Mouse (Mus musculus) limb, embryonic 15.5 days (tissue): ENCODE data around the gene Arhgap4. TPM values are rescaled to one million over a fixed set of nuclear protein-coding genes. Genes with fewer than 3 reads are reported as not detected.

Experiments
- ATAC-seq: fragments of 200-750 bp; cut with Nextera tagmentation; 2 replicates; pipeline ENCODE4 v1.8.0; 2017; ENCODE audit warnings: low read depth, moderate TSS enrichment; ENCODE audit not compliant: insufficient number of reproducible peaks, low FRiP score, low TSS enrichment
- H3K27ac ChIP-seq: fragments of 300-500 bp; sonication (generic); 2 replicates; pipeline ENCODE4 v1.5.1; 2015; ENCODE audit warnings: moderate library complexity, mild to moderate bottlenecking, inconsistent platforms
- H3K27me3 ChIP-seq: fragments of 300-500 bp; sonication (generic); 2 replicates; pipeline ENCODE4 v1.6.1; 2015; ENCODE audit warnings: inconsistent platforms
- H3K36me3 ChIP-seq: fragments of 300-500 bp; sonication (generic); 2 replicates; pipeline ENCODE4 v1.6.1; 2015; ENCODE audit warnings: inconsistent platforms
- H3K4me1 ChIP-seq: fragments of 300-500 bp; sonication (generic); 2 replicates; pipeline ENCODE4 v1.6.1; 2015; ENCODE audit warnings: inconsistent platforms
- H3K4me2 ChIP-seq: fragments of 300-500 bp; sonication (generic); 2 replicates; pipeline ENCODE4 v1.6.1; 2015; ENCODE audit warnings: mild to moderate bottlenecking, inconsistent platforms
- H3K4me3 ChIP-seq: fragments of 300-500 bp; sonication (generic); 2 replicates; pipeline ENCODE4 v1.5.1; 2015; ENCODE audit warnings: mild to moderate bottlenecking, inconsistent platforms
- H3K9ac ChIP-seq: fragments of 300-500 bp; sonication (generic); 2 replicates; pipeline ENCODE4 v1.6.1; 2015; ENCODE audit warnings: inconsistent platforms
- H3K9me3 ChIP-seq: fragments of 300-500 bp; sonication (generic); 2 replicates; pipeline ENCODE4 v1.6.1; 2016; ENCODE audit warnings: inconsistent platforms
- WGBS: fragments of 180-500 bp; shearing (Covaris S2); methylation state at CpG from one replicate; pipeline ENCODE4 v1.1.7; 2015; 5-methylcytosine and 5-hydroxymethylcytosine counted together
- polyA plus RNA-seq: library from polyadenylated mRNA; unstranded; fragments of >200 nt; fragmentation: Nextera tagmentation; extraction: Ambion mirVana; gene quantifications from 2 replicates; pipeline ENCODE4 v1.2.1, GENCODE M21; 2015

Gene Arhgap4
- polyA plus RNA-seq, 1 experiment from 2014 or later = 3.6 TPM

DNA sequence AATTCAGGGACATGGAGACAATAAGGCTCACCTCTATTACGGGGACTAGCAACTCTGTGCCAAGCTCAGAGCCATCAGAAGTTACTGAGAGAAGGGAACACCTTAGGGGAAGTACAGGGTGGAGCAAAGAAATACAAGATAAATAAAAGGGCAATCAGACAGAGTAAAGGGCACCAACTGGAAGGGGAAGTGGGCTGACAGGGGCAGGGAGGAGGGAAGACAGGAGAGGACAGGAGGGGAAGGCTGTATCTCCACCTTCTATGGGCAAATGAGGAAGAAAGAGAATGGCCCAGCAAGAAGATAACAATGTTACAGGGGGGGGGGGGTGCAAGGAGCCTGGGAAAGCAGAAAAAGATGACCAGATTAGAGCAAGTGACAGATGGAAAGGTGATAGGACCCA lies 44.7 kb downstream of the Arhgap4 start:
- no peak overlapping the region for H3K4me2 ChIP-seq
- 0 out of 2 replicates have a peak, but pooled peaks cover 6% of the 10 kb centered on the region for H3K4me1 ChIP-seq
- H3K27ac ChIP-seq = no peak overlapping the region
- no peaks in the 10 kb centered on the region for H3K36me3 ChIP-seq
- no peak for ATAC-seq
- 57% methylated on average over 1 of the region's 1 CpGs for WGBS
- H3K9ac ChIP-seq = no peak overlapping the region
- H3K27me3 ChIP-seq = peaks cover 22% of the 10 kb centered on the region
- H3K9me3 ChIP-seq = no peaks in the 10 kb centered on the region
- no peak overlapping the region for H3K4me3 ChIP-seq

DNA sequence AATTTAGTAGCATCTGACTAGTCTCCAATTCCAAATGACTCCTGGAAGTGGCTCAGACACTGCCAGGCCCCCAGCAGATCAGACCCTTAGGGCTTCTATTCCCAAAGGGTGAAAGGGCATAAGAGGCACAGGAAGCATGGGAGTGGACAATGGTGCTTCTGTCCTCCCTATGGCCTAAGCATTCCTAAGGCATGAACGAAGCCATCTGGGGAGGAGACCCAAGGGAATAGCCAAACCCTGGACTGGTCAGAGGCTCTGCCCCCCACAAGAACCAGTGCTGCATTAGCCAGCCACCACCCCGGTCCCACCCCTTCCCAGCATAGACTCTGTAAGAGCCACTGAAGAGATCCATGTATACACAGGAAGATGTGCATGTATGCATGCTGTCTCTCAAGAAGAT lies 45.8 kb downstream of the Arhgap4 start:
- Histone ChIP-seq H3K27ac (no peak overlapping the region), H3K4me1 (0 out of 2 replicates have a peak, but pooled peaks cover 6% of the 10 kb centered on the region), H3K9me3 (no peaks in the 10 kb centered on the region), H3K9ac (no peak overlapping the region), H3K36me3 (no peaks in the 10 kb centered on the region), H3K4me2 (no peak overlapping the region), H3K27me3 (peaks cover 19% of the 10 kb centered on the region), H3K4me3 (no peak overlapping the region)
- WGBS = 73% methylated on average over 2 of the region's 2 CpGs
- ATAC-seq = no peak

DNA sequence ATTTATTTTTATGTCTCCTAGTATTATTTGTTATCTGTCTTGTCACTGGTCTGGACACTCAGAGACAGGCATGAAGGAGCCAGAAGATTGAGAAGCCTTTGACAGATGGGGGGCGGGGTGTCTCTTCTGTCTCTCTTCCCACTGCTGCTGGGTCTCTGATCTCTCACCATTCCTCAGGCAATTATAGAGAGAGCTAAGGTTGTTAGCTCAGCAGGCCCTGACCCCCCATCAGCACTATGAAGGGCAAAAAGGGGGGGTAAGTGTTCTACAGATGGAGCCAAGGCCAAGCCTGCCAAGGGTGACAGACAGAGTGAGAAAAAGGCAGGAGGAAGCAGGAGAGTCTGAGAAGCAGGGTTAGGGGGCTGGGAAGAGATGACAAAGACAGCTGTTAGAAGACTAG lies 49.7 kb downstream of the Arhgap4 start:
- Histone ChIP-seq H3K27ac (no peak overlapping the region), H3K9ac (no peak overlapping the region), H3K9me3 (no peaks in the 10 kb centered on the region), H3K4me3 (no peak overlapping the region), H3K27me3 (no peaks in the 10 kb centered on the region), H3K4me1 (no peaks in the 10 kb centered on the region), H3K4me2 (no peak overlapping the region), H3K36me3 (no peaks in the 10 kb centered on the region)
- 58% methylated on average over 1 of the region's 1 CpGs for WGBS
- ATAC-seq = no peak

DNA sequence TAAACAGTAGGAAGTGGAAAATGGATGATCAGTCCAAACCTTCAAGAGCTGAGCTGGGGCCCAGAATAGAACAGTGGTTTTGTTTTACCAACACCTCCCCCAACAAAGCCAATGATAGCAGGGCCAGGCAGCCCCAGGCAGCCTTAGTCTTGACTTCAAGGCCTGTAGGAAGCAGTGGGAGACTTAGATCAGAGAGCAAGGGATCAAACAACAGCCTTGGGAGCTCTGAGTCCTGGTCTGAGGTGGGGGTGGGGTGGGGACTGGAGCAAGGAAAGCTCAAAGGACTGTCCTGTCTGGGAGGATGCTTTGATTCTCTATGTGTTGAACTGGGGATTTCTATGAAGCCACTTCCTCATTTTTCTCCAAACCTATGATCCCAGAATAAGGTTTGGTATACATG lies 50.2 kb downstream of the Arhgap4 start:
- H3K9ac ChIP-seq = no peak overlapping the region
- H3K9me3 ChIP-seq = no peaks in the 10 kb centered on the region
- ATAC-seq = no peak
- no peak overlapping the region for H3K4me3 ChIP-seq
- H3K36me3 ChIP-seq = no peaks in the 10 kb centered on the region
- H3K4me1 ChIP-seq = no peaks in the 10 kb centered on the region
- no peak overlapping the region for H3K27ac ChIP-seq
- H3K4me2 ChIP-seq = no peak overlapping the region
- H3K27me3 ChIP-seq = no peaks in the 10 kb centered on the region

DNA sequence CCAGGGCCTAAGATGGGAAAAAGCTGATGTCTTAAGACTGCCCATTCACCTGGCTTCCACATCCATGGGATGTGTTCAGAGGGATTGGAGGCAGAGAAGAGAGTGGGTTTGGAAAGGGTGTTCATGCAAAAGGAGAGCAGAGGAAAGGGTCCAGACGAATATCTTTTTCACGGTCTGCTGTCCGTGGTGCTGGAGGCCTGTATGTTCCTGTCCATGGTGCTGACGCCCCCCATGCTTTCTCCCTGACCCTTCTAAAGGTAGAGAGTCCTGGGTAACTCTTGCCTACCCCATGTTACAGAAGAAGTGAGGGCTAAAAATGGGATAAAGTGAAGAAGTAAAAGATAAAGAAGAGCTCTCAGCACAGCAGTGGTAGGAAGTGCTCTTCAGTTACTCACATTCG lies 52.3 kb downstream of the Arhgap4 start:
- WGBS = 13% methylated on average over 5 of the region's 5 CpGs
- H3K4me3 ChIP-seq = no peak overlapping the region
- H3K4me2 ChIP-seq = no peak overlapping the region
- no peak overlapping the region for H3K9ac ChIP-seq
- no peak overlapping the region for H3K27ac ChIP-seq
- H3K4me1 ChIP-seq = no peaks in the 10 kb centered on the region
- H3K36me3 ChIP-seq = no peaks in the 10 kb centered on the region
- no peak for ATAC-seq
- H3K9me3 ChIP-seq = no peaks in the 10 kb centered on the region
- H3K27me3 ChIP-seq = no peaks in the 10 kb centered on the region

DNA sequence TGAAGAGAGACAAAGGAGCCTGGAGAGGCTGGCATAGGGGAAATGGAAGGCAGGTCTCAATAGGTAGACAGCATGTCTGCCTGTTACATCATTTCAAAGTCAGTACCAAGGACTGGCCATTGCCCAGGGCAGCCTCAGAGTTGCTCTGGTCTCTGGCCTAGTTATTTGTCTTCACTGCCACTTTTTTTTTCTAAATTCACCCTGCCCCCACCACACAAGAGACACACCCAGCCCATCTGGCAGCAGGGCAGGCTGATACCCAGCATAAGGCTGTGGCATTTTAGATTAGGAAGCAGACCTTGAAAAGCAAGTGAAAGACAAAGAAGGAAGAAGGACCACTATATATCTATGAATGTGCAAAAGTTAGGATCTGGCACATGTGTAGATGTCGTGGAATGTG lies 53.8 kb downstream of the Arhgap4 start:
- no peaks in the 10 kb centered on the region for H3K27me3 ChIP-seq
- H3K9ac ChIP-seq = no peak overlapping the region
- no peak for ATAC-seq
- H3K36me3 ChIP-seq = no peaks in the 10 kb centered on the region
- no peaks in the 10 kb centered on the region for H3K9me3 ChIP-seq
- no peak overlapping the region for H3K4me2 ChIP-seq
- H3K4me1 ChIP-seq = no peaks in the 10 kb centered on the region
- H3K27ac ChIP-seq = no peak overlapping the region
- H3K4me3 ChIP-seq = no peak overlapping the region
- 63% methylated on average over 1 of the region's 1 CpGs for WGBS

DNA sequence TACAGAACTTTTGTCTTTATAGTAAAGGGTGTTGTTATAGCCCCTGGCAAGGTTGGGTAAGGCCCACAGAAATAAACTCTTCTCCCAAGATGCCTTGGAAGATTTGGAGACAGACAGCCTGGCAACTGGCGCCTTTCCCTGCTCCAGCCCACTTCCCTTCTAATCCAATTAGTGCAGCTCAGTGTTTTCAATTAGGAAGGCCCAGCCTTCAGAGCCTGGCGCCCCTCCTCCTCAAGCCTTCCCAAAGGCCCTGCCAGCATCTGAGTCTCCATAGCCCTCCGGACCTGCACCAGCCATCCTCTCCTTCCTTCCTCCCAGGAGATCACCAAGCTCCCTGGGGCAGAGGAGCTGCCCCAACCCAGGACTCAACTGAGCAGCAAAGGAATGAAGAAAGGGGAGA lies 54.4 kb downstream of the Arhgap4 start:
- Histone ChIP-seq H3K27ac (no peak overlapping the region), H3K27me3 (no peaks in the 10 kb centered on the region), H3K9me3 (no peaks in the 10 kb centered on the region), H3K4me2 (no peak overlapping the region), H3K4me1 (no peaks in the 10 kb centered on the region), H3K9ac (no peak overlapping the region), H3K36me3 (no peaks in the 10 kb centered on the region), H3K4me3 (no peak overlapping the region)
- WGBS = 22% methylated on average over 3 of the region's 3 CpGs
- ATAC-seq = no peak

DNA sequence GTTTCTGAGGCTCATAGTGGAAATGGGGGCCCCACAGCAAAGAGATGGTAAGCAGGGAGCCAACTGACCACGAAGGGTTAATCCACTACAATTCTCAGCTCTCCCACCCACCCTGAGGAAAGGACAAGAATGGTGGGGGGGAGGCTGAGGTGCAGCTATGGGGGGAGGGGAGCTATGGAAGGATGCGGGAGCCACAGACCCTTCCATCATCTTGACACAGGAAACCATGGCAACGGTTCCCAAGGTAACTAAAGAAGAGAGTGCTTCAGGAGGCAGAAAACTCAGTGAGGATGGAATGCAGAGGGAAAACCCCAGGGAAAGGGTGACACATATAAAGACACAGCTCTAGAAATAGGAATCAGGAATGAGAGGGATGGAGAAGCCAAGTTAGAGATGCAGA lies 57.0 kb downstream of the Arhgap4 start:
- H3K27me3 ChIP-seq = no peaks in the 10 kb centered on the region
- no peak overlapping the region for H3K27ac ChIP-seq
- WGBS = 46% methylated on average over 3 of the region's 3 CpGs
- H3K4me3 ChIP-seq = no peak overlapping the region
- no peaks in the 10 kb centered on the region for H3K36me3 ChIP-seq
- no peaks in the 10 kb centered on the region for H3K9me3 ChIP-seq
- H3K4me1 ChIP-seq = no peaks in the 10 kb centered on the region
- ATAC-seq = no peak
- H3K4me2 ChIP-seq = no peak overlapping the region
- no peak overlapping the region for H3K9ac ChIP-seq

DNA sequence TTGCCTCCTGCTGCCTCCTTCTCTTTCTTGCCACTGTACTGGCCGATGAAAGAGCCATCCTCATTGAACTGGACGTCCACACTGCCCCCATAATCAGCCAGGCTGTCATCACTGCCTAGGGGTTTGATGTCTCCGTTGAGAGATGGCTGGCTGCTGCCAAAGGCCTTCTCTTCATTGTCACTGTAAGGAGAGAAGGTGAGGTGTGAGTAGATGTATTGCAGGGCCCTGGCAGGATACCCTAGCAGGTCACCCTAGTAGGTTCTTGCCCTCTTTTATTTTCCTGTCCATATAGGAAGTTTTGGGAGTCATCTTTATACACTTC lies 66.6 kb downstream of the Arhgap4 start:
- no peak for ATAC-seq
- 67% methylated on average over 3 of the region's 3 CpGs for WGBS
- H3K9ac ChIP-seq = no peak overlapping the region

DNA sequence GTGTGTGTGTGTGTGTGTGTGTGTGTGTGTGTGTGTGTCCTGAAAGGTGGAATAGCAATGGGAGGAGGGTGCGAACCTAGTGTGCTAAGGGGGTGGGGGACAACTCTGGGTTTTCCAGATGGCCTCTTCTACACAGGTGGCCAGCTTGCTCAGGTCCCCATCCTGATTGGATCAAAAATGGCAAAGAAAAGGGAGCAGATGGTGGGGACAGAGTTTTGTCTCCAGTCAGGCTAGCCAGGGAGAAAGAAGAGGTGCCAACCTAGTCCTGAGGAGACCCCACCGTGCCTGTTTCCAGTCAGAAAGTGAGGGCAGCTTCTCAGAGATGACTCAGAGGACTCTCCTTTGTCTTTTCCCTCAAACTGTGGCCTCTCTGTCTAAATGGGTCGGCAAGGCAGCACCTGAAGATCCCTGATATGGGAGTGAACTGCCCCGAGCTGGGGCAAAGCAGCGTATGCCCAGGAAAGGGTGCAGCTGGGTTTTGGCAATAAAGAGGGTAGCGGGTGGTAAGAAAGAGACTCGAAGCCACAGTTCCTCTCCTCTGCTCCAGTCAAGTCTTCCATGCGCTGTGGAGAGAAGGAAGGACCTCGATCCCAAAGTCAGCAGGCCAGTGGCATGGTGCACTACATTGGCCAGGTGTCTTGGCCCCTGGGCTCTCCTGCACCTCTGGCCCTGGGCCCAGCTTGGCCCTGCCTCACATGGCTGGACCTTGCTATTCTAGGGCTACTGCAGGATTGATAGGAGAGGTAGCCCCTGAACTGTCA lies 67.2 kb downstream of the Arhgap4 start:
- no peaks in the 10 kb centered on the region for H3K4me1 ChIP-seq
- H3K36me3 ChIP-seq = no peaks in the 10 kb centered on the region
- 86% methylated on average over 8 of the region's 9 CpGs for WGBS
- no peaks in the 10 kb centered on the region for H3K9me3 ChIP-seq
- no peak overlapping the region for H3K4me3 ChIP-seq
- no peak overlapping the region for H3K9ac ChIP-seq
- no peaks in the 10 kb centered on the region for H3K27me3 ChIP-seq
- ATAC-seq = no peak
- H3K27ac ChIP-seq = no peak overlapping the region
- no peak overlapping the region for H3K4me2 ChIP-seq

More for the DNA sequence above, 66.6 kb downstream of the Arhgap4 start:
- Histone ChIP-seq H3K27me3 (no peaks in the 10 kb centered on the region), H3K4me2 (no peak overlapping the region), H3K4me1 (no peaks in the 10 kb centered on the region), H3K4me3 (no peak overlapping the region), H3K27ac (no peak overlapping the region), H3K36me3 (no peaks in the 10 kb centered on the region), H3K9me3 (no peaks in the 10 kb centered on the region)

Other genes with a start within 250 kb of the Arhgap4 start
- 7.2 and 8.3 TPM in 2 replicates for gene Slc6a8, start 248.7 kb downstream of the Arhgap4 start, polyA plus RNA-seq
- 271 and 276 TPM in 2 replicates for gene Bcap31, start 205.7 kb downstream of the Arhgap4 start, polyA plus RNA-seq
- gene Abcd1, start 205.3 kb downstream of the Arhgap4 start, polyA plus RNA-seq = 15.0 and 18.1 TPM in 2 replicates
- gene Plxnb3, start 164.8 kb downstream of the Arhgap4 start, polyA plus RNA-seq = 0.60 and 0.87 TPM in 2 replicates
- 22.9 and 66.2 TPM in 2 replicates for gene Srpk3, start 147.5 kb downstream of the Arhgap4 start, polyA plus RNA-seq
- 190 and 200 TPM in 2 replicates for gene Idh3g, start 135.0 kb downstream of the Arhgap4 start, polyA plus RNA-seq
- 223 and 229 TPM in 2 replicates for gene Ssr4, start 134.8 kb downstream of the Arhgap4 start, polyA plus RNA-seq
- gene Pdzd4, start 96.9 kb downstream of the Arhgap4 start, polyA plus RNA-seq = 0.51 and 1.0 TPM in 2 replicates
- gene Avpr2, start 29.8 kb downstream of the Arhgap4 start, polyA plus RNA-seq = 0.24 and 0.26 TPM in 2 replicates
- 3.9 and 4.0 TPM in 2 replicates for gene L1cam, start 25.8 kb downstream of the Arhgap4 start, polyA plus RNA-seq
- gene Naa10, start 74 bp upstream of the Arhgap4 start, polyA plus RNA-seq = 111 and 114 TPM in 2 replicates
- gene Renbp, start 9.0 kb upstream of the Arhgap4 start, polyA plus RNA-seq = 38.2 and 38.8 TPM in 2 replicates
- 40.2 and 44.7 TPM in 2 replicates for gene Hcfc1, start 44.5 kb upstream of the Arhgap4 start, polyA plus RNA-seq
- gene Irak1, start 102.0 kb upstream of the Arhgap4 start, polyA plus RNA-seq = 54.0 and 58.6 TPM in 2 replicates
- gene Opn1mw, start 205.6 kb upstream of the Arhgap4 start, polyA plus RNA-seq = not detected in 2 replicates
- 10.6 and 12.1 TPM in 2 replicates for gene Mecp2, start 213.5 kb upstream of the Arhgap4 start, polyA plus RNA-seq
- gene Tex28, start 246.0 kb upstream of the Arhgap4 start, polyA plus RNA-seq = not detected in 2 replicates